Mouse (Mus musculus) bone marrow, adult 2 months (tissue): Measurements from ENCODE around the gene Mical3.

Source experiments
- CTCF ChIP-seq: fragments of 200-500 bp; IDR thresholded peaks from 2 replicates; pipeline ENCODE4 v1.5.1; 2011; ENCODE audit warnings: low read length, control low read depth; ENCODE audit not compliant: control insufficient read depth, insufficient read depth
- POLR2A ChIP-seq: fragments of 200-500 bp; IDR thresholded peaks from 2 replicates; pipeline ENCODE4 v1.6.1; 2011; ENCODE audit warnings: low read depth, mild to moderate bottlenecking, control low read depth, low read length, borderline replicate concordance; ENCODE audit not compliant: control insufficient read depth

DNA sequence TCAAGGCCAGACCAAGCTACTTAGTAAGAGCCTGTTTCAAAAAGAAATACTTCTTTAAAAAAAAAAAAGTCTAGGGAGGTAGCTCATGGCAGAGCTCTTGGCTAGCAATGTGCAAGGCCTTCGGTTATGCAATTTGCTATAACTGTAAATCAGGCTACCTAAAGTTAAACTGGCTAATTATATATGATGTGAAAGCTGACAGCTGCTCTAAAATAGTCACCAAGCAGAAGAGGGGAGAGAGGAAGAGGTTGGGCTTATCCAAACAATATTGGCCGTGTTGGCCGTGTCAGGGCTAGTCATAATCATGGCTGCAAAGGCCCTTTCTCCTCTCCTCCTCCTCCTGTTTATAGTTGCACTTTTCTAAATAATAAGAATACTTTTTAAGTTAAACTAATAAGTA is 94.9 kb downstream of the Mical3 start:
- TF ChIP-seq POLR2A (no peak), CTCF (no peak)
